Mouse (Mus musculus): ENCODE measurements around the gene Galnt14.

Gene Galnt14

DNA sequence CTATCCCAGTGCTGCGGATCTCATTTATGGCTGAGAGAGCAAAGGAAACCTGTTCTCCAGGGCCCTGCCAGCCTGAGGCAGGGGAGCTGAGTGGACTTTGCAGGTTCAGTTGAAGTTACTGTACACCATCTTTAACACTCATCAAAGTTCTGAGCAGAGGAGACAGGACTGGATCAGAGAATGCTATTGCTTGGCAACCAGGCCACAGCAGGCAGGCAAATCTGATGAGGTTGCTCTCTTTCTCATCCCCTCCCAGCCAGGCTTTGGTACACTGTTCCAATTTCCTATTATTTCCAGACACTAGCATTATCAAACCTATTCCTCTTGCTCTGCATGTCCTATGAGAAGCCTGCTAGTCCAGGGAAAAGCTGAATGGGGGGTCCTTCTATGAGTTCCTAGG lies 41.3 kb downstream of the Galnt14 start:
- no peak for DNase-seq (ENCODE audit: low spot score)

DNA sequence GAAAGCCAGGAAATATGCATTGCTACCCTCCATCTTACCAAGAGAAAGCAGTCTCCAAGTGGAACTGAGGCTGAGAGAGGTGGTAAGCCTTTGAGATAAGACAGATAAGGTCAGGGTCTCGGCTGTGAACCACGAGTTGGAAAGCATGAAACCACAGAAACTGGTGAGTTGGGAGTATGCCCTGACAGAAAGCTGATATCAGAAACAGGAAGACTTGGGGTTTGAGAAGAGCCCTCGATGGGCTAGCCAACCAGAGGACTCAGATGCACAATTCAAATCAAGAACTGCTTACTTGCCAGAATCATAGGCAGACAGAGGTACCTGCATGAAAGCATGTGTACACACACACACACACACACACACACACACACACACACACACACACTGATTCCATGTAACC lies 47.0 kb downstream of the Galnt14 start:
- DNase-seq (ENCODE audit: low spot score): no peak

DNA sequence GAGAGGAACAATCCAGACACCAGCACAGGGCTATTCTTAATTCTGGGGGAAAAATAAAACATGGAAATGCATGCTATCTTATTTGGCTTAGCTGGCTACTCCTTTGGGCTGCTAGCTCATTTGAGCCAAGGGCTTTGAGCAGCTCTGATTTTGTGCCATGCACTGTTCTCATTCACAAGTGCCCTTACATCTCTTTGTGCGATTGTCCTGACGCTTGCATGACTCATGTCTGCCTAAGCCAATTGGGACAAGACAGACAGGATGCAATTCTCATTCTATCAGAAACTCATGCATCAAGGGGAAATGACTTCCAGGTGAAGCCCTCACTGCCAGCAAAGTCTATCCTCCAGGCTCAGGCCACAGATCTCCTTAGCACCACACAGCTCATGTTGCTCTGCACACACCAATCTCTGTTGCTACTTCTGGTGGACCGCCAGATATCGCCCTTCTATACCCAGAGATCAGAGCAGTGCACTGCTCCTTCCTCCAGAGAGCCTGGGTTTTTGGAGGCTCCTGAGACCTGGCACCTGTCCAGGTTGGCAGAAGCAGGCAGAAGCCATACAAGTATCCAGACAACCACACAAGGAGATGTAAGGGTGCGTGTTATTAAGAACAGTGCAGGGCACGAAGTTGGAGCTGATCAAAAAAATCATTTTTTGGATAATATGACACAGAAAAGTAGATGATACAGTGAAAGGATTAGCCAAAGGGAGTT lies 51.4 kb downstream of the Galnt14 start:
- DNase-seq (ENCODE audit: low spot score): no peak

DNA sequence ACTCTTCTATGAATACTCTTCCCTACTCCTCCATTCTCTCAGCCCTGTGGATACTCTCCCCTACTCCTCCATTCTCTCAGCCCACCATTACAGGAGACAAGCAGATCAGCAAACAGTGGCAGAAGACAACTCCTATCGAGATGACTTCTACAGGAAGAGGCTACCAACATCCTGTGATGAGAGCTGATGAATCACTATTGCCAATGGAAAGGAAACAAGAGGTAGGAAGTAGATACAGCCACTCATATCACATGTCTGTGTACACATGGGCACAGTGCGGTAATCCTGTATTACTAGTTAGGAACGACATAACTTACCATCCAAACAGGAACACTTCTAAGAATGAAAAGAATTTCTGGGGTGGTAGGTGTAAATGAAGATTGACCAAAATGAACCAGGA lies 53.9 kb downstream of the Galnt14 start:
- DNase-seq (ENCODE audit: low spot score): no peak

DNA sequence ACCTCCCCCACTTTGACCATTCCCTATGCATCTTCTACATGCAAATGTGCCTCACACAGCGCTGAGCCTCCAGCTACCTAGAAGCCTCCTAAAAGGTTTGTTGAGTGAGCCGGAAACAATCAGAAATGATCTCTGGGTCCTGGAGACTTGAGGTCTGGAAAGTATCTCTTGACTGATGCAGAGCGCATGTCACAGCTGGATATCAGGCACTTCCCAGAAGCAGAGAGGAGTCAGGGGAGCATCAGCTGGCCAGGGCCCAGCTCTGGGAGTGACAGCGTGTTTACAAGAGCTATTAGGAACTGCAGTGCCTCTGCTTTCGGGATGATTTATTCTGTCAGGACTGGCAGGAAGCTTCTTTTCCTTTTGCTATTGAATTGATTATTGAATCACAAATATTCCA lies 56.0 kb downstream of the Galnt14 start:
- DNase-seq (ENCODE audit: low spot score): no peak

DNA sequence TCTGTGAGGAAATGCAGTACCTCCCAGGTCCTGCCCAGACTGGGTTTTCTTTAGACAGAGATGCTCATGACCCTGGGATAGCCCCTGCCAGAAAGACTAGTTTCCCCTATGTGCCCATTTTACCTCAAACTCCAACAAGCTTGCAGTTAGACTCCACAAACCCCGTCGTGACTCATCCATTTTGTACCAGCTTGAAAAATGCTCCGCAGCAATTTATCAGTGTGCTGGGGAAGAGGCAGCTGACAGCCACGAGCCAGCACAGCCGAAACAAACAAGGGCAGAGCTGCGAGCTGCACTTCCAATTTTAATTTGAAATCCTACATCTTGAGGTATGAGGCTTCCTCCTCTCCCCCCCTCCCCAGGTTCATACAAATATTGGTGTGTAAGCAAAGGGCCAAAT lies 60.9 kb downstream of the Galnt14 start:
- DNase-seq (ENCODE audit: low spot score): no peak

DNA sequence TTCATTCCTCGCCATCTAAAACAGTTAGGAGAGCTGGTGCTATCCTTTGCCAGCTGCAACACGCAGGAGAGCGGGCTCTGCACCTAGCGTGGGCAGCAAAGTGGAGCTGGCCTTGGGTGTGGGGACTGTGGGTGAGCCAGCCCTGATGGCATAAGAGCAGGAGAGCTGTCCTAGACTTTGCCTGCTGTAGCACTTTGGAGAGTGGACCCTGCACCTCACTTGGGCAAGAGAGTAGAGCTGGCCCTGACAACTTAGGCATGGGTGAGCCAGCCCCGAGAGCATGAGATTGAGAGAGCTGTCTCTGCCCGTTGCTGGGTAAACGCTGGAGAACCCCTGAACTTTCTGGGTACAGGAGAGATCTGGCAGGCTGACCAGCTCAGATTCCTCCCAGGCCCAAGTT lies 68.6 kb downstream of the Galnt14 start:
- DNase-seq (ENCODE audit: low spot score): no peak

DNA sequence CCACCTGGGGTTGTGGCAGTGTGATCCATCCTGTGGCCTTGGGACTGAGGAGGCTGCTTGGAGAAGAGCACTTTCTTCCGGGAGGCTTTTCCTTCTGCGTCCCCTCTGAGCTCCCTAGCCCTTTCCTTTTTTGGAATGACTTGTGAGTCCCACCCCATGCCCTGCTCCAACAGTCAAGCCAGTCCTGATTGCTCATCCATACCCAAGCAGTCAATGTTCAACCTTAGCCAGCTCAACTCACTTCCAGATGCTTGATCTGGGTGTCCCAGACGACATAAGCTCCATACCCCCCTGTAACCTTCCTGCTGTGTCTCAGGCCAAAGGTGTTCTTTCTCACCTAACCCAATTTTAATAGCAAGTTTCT lies 70.2 kb downstream of the Galnt14 start:
- DNase-seq (ENCODE audit: low spot score): no peak

DNA sequence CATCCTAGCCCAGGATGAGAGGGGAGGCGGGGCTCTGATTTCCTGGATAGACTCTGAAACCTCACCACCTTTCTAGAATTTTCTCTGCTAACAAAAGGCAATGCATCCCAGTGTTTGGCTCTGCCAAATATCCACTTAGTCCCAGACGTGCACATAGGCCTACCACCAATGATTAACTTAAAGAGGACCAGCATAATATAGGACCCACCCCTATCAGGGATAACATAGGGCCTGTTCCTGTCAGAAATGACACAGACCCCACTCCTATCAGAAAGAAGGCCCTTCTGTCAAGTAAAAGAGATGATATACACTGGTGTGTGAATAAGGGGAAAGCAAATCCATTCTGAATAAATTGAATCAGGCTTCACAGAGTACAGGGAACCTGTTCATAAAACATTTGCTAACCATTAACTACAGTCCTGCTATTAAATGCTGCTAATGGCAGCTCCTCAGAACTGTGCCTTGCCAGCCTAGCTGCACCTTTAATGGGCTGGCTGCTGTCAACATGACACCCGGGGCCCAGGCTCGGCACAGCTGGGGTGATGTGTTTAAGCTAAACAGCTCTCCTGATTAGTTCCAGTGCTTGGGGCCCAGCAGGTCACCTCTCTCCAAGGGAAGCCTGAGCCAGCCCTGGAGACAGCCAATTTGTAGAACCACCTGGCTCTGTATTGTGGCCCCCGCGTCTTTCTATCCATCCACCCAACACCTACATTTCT lies 70.7 kb downstream of the Galnt14 start:
- DNase-seq (ENCODE audit: low spot score): no peak

DNA sequence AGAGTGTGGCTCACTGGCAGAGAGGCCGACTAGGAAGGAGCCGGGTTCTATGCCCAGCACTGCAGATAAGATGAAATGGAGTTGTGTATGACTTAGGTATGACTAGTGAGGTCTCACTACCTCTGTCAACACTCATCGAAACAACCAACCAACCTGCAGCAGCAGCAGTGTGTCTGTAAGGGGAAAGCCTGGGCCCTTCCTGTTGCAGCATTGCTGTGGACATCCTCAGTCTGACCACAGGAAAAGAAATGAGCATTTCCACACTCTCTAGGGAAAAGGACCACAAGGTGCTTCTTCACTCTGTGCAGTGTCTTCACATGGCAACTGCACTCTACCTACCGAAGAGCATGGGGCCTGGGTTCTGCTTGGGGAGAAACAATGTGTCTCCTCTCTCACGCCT lies 73.3 kb downstream of the Galnt14 start:
- no peak for DNase-seq (ENCODE audit: low spot score)

DNA sequence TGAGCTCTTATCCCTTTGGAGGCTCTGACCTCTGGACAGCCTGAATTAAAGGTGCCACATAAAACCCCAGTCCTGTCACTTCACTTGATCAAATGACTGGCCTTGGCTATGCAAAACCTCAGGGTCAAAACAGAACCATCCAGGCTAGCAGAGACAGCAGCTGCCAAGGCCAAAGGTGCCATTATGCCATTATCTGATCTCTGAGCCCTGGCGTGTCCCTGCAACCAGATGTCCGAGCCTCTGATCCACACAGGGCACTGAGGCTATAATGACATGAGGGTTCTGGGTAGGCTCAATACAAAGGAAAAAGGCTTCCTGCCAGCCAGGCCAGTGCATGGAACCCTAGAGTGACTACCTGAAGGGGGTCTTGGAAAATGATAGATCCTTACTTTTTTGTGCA lies 75.4 kb downstream of the Galnt14 start:
- DNase-seq (ENCODE audit: low spot score): no peak

DNA sequence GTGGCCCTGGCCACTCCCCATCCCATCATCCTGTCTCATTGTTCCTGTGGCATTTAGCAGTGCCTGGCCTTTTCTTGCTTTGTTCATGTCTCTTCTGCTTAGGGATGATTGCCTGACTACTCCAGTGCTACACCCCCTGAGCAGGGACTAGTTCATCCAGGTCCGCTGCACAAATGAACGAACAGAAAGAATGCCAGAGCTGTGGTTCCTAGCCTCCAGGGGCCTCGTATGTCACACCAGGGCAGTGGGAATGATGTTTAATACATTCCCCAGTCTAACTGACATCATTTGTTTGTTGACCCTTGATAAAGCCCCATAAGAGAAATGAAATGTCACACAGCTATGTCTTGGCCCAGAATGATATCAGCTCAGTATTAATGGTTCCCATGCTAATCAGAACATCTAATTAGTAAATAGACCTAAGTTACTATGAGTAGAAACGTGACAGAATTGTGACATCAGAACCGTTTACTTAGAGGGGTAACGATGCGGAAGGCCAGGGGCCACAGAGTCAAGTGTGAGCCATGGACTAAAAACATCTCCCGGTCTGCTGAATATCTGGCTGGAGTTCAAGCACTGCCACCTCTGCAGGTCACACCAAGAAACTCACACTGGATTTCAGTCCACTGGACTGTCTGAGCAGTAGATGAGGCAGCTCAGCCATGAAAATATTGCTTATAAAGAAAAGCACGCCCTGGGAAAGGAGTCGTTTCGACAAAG lies 76.1 kb downstream of the Galnt14 start:
- DNase-seq (ENCODE audit: low spot score): no peak

DNA sequence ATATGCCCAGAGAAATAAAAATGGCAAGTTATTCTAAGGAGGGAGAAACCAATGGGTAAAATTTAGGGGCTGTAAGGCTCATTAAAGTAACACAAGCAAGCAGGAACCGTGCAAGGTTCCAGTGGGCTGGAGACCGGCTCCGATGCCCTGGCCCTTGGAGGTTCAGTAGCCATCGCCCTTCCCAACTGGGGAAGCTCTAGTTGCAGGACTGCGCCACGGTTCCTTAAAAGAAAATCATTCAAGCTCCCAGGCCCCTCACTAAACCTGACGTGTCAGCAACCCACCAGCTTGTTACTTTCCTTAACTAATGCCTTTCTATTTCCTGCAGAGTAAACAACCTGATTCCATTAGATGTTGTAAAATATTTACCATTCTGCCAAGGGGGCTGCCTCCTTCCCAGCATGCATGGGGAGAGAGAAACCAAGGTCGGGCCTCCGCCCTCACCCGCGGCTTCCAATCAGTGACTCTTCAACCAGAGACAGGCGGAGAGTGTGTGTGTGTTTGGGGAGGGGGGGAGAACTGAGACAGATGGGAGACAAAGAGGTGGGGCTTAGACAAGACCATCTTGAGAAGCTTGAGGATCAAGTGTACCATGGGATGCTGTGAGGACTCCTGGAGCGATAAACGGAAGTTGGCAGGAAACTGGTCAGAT lies 81.9 kb downstream of the Galnt14 start:
- no peak for DNase-seq (ENCODE audit: low spot score)

DNA sequence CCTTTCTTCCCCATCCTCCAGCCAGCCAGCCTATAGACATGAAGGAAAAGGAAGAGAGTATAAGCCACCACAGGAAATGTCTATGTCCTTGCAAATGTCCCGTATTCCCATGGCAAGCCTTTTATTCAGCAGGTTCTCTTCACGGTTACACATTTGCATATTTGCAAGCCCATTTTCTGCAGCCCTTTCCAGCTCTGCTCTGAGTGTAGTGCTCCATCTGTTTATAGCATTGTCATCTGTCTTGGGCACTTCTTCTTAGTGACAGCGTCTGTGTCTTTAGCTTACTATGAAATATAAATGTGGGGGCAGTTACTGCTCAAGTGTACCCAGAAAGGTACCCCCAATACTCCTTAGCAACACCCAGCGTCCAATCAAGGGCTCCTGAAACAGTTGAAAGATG lies 83.3 kb downstream of the Galnt14 start:
- DNase-seq (ENCODE audit: low spot score): no peak

DNA sequence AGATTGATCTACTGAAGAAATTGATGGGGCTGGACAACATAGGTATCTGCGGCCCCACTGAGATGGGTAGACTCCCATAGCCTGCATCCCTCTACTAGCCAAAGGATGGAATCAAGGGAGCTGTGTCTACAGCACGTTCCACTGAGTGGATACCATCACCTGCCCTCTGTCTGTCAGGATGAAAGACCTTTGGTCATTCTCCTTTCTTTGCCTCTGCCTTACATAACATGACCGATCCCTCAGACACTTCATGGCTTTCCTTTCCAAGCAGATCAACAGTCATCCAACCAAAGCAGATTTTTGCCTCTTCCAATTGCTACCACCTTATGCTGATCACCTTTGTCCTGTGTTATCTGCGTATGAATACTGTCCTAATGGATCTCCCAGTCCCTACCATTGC lies 90.2 kb downstream of the Galnt14 start:
- DNase-seq (ENCODE audit: low spot score): no peak

DNA sequence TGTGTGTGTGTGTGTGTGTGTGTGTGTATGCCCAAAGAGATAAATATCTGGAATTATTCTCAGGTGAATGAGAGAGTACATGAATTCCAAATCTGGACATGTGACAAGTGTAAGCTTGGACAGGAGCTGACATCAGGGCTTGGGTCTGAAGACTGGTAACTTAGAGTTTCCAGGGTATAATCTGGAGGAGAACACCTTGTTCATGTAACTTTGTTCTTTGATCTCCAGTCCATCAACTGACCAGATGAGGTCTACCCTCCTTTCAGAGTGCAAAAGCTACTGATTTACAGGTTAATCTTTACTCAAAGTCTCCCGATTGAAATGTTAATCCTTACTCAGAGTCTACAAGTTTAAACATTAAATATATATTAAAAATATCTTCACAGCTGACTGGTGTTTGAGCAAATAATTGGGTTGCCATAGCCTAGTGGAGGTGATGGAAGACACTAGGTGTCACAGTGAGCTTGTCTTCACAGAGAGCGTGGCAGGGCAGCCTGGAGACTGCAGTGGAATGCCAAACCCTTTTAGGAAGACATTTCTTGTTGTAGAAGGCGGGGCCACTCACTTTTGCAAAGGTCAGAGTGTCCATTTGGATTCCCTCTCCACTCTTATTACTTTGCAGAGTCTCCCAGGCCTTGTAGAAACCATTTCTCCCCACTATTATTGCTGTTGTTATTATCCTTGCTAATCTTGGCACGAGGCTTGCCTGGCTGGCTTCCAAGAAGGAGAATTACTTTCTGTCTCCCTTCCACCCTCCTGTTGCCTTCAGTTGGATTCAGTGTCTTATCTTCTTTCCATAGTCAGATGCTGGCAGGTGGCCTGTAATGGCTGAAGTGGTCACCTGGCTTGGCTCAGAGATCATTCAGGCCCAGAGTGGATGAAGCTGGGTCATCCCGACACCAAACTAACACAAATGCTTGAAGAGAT lies 107.4 kb downstream of the Galnt14 start:
- DNase-seq (ENCODE audit: low spot score): no peak

DNA sequence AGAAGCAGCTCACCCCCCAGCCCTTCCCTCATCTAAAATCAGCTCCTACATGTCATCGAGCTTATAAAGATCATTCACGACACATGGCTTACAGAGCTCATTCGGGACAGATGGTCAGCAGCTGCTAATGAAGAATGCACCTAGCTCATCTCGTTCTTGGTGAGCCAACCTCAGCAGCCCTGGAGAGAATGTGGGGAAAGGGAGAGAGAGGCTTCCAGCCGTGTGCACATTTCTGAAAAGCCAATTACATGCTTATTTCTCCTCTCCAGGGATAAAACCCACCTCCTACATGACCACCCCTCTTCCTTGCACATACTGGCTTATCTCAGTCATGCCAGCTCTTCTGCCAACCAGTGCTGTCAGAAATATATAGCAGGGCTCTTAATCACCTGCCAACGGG lies 110.3 kb downstream of the Galnt14 start:
- DNase-seq (ENCODE audit: low spot score): no peak

DNA sequence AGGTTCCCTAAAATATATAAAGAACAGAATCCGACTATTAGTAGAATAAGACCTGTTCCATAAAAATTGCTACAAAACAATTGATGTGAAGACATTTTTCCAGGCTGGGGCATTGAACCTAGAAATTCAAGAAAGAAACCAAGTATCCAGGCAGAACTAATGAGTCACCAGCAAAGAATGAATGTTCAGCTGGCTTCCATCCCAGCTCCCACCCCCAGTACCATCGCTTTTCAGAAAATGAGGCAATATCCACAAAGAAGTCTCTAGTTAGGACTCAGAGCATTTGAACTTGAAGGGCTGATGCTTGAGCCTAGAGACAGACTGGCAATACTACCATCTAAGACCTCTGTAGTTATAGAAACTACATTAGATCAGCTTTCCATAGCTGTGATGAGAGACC lies 118.2 kb downstream of the Galnt14 start:
- DNase-seq (ENCODE audit: low spot score): no peak

DNA sequence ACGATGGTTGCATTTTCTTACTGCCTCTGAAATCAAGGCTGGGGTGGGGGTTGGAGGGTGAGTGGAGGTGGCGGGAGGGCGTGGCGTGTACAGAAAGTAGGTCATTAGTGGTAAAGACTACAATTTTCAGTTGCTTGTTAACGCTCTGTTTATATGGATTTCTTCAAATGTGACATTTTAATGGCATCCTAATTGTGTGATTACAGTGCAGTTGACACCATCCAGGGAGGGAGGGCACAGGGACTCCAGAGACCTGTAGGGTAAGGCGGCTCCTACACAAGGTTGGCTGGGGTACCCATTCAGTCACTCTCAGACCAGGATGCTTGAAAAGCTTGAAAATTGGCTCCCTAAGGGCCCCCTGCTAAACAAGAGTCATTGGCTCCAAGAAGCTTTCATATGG lies 122.7 kb downstream of the Galnt14 start:
- no peak for DNase-seq (ENCODE audit: low spot score)

DNA sequence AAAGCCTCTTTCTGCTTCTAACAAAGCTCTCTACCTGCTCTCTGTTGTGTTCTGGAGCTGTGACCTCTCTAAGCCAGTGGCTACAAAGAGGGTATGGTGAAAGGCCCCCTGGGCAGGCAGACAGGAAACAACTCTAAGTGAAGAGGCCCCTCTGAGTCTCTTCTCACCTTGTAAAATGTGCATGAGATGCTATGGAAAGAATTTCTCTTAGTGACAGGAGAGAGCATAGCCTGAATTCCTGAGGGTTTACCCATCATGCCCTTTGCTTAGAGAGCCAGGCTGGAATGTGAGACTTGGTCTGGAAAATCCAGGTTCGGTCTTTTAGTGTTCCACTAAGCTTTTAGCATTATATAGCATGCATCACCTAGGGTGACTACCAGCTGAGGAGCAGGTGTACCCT lies 136.1 kb downstream of the Galnt14 start:
- no peak for DNase-seq (ENCODE audit: low spot score)

DNA sequence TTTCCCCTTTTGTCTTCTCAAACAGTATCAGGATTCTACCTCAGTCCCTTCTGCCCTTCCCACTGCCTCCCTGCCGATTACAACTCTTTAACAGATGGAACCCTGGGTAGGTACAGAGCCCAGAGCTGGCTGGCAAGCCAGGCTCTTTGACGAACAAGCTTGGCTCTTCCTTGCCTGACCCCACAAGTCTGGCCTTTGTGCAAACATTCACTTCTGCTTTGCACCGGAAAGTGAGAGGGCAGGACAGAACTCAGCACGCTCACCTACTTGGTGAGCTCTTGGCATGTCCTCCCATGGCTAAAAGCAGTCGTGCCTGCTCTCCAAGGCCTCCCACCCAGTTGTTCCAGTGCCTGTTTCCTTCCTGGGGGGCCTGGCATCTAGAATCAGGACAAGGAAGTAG lies 137.4 kb downstream of the Galnt14 start:
- no peak for DNase-seq (ENCODE audit: low spot score)

DNA sequence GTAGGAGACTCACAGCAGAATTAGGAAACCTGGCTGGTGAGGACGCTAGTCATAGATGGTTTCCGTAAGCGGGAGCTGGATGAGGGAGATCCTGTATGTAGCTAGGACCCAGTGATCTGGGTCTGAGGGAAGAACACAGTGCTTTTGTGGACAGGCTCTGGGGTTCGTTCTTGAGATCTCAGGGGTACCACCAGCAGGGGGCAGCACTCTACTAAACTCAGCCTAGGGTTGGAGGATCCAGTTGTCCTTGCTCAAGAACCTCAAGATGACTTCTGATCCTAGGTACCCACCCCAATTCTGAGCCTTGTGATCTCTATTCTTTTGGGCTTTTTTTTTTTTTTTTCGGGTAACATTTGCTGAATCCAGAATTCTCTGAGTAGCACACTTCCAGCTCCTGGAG lies 137.8 kb downstream of the Galnt14 start:
- DNase-seq (ENCODE audit: low spot score): no peak

All from urinary bladder, postnatal 10 days (tissue).